Mouse (Mus musculus) layer of hippocampus, adult 8-10 months (tissue): ENCODE measurements at regions not wholly inside any gene's neighbourhood (a gene's known extent, or its start where the extent isn't known, plus 50 kb on each side); places are given as distances from the start of the nearest gene placed in this dataset.
"Not testable (repeated sequence)": the region's sequence is repeated elsewhere in the genome, so short reads cannot be mapped to it uniquely, and the experiment has no call there.

Experiments
- DNase-seq, 2 experiments: peaks; one replicate each; pipeline ENCODE4 v3.0.0; 2022; ENCODE audit warnings: low spot score in 2 of 2

GRCm38 (mm10) chr15:90882349-90882748 is 167.4 kb downstream of the Kif21a start:
- DNase-seq = not testable (repeated sequence)

- no peak for DNase-seq
These were observed 180.3 kb downstream of the Kif21a start for GRCm38 (mm10) chr15:90869452-90869851.

GRCm38 (mm10) chr15:90853763-90854162 is 174.5 kb upstream of the Cpne8 start:
- DNase-seq = not testable (repeated sequence)

GRCm38 (mm10) chr15:90851991-90852390 is 172.8 kb upstream of the Cpne8 start:
- DNase-seq = no peak

GRCm38 (mm10) chr15:90841471-90841870 is 162.2 kb upstream of the Cpne8 start:
- no peak for DNase-seq

DNA sequence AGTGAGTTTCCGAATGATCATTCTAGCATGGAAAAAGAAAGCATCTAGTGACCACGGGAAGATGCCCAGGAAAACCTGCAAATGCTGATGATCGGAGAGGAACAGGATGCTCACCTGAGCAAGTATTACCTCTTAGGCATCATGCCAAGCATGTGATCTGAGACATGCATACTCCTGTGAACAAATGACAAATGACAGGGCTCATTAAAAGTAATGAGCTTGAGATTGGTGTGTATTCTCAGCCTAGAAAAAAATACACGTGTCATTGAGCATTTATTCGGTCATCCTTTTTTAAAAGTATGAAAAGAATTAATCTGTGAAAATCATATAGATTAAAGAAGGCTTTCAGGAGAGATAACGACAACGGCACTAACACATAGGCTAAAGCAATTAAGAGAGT is 156.4 kb upstream of the Cpne8 start:
- DNase-seq = no peak

GRCm38 (mm10) chr15:90827816-90828215 is 148.6 kb upstream of the Cpne8 start:
- no peak for DNase-seq

DNA sequence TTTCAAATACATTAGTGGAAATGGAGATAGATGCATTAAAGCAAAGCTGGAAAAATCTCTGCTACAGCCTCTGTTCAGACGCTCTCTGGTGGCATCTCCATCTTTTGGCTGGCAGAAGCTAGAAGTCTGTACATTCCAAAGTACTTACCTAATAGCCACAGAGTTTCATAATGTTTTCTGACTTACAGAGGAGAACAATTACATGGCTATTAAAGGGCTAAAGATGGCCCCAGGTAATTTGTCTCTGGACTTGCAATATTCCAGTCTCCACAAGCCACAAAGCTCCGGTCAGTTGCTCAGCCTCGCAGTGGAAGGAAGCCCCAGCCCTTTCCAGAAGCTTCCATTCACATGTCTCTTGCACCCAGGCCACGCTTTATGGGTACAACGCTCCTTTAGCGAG is 143.1 kb upstream of the Cpne8 start:
- DNase-seq = no peak

- DNase-seq = no peak
These were observed 140.9 kb upstream of the Cpne8 start for GRCm38 (mm10) chr15:90819949-90820655.

GRCm38 (mm10) chr15:90818161-90818560 is 138.9 kb upstream of the Cpne8 start:
- DNase-seq = no peak

- DNase-seq = no peak
These were observed 134.7 kb upstream of the Cpne8 start for GRCm38 (mm10) chr15:90813907-90814306.

DNA sequence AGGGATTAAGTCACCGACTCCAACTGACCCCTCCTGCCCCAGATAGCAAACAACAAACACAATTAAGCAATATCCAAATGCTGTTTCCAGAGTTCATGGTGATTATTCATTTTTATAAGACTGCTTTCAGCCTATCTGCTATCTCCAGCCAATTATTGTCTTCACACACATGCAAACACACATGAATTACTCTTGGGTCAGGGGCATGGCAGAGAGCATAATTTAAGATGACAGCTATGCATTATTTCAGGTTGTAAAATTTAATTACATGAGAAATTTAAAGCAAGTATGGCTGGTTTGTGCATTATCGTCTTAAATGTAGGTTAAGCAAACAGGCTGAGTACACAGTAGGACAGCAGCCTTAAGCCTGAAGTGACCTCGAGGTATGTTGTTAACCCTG is 131.1 kb upstream of the Cpne8 start:
- no peak for DNase-seq

DNA sequence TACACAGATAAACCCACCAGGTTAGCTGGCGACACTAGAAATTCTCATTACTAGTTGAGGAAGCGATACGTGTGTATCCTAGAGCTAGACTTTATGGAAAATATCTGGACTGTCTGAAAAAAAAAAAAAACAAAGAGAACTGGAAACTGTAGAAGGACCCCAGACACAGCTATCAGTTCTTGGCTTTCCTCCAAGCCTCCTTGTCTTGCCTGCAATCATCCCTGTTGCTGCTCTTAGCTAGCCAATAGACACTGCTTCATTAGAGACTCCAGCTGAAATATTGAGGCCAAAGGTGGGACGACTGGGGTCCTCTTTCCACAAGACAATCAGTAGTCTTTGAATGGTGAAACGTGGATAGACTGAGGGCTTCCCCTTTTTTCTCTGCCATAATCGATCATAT is 129.0 kb upstream of the Cpne8 start:
- no peak for DNase-seq

DNA sequence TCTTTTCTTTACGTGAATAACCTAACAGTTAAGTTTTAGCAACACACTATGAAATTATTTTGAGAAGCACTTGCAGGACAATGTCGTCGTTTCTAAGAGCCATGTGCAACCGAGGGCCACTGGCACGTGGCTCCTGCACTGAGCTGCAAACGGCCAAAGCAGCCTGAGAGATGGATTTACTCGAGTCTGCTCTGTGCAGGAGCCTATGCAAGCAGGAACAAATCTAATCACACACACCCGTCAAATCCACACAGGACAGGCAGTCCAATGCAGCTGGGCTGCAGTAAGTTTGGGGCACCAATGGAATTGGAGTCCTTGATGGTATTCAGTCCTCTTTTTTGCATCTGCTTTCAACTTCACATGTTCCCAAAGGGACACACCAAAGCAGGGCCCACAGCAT is 118.8 kb upstream of the Cpne8 start:
- no peak for DNase-seq

DNA sequence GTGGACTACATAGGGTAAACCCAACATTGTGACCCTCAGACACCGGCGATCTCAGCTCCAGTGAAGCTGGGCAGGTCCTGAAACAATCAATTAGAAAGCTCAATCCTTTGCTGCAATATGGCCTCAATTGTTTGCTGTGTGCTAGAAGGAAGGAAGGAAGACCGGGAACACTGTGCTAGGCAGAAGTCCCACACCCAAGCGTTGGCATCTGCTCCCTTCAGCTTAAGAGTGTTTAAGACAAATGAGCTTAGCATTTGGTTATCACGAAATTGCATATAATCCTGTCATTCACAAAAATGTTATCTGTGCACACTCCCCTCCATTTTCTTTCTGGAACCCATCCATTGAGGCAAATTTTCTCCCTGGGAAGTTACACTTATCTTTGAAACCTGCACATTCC is 110.7 kb upstream of the Cpne8 start:
- DNase-seq = peak in 1 of 2 experiments; percentile 10

- no peak for DNase-seq
These were observed 105.5 kb upstream of the Cpne8 start for GRCm38 (mm10) chr15:90784741-90785140.

GRCm38 (mm10) chr15:90767521-90767920 is 88.3 kb upstream of the Cpne8 start:
- DNase-seq = no peak

GRCm38 (mm10) chr15:90764501-90764900 is 85.3 kb upstream of the Cpne8 start:
- DNase-seq = not testable (repeated sequence)

DNA sequence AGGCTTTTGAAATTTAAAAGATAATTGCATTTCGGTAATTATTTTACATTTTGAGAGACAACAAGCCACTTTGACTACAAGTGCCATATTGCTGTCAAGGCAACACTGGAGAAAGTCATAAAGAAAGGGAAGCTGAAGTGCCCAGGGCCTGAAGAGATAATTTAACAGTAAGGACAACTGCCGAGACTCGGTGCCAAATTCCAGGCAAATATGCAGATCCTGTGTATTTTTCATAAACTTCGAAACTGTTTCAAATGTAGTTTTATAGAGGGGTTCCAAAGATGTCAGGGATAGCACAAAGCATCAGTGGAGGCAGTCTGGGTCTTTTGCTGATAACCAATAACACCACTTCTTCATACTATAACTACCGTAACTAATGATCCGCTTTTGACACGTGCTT is 54.7 kb upstream of the Cpne8 start:
- DNase-seq = no peak
